Mouse (Mus musculus): ENCODE measurements around the gene Ikzf2. TPM values are rescaled to one million over a fixed set of nuclear protein-coding genes. Genes with fewer than 3 reads are reported as not detected.

The Ikzf2 gene
- total RNA-seq, 2 experiments from 2014 or later = 11.3 to 11.7 TPM

- DNase-seq (ENCODE audit: low spot score in 2 of 2) = no peak
These were observed 87.8 kb downstream of the Ikzf2 start for GRCm38 (mm10) chr1:69599074-69599772.

DNA sequence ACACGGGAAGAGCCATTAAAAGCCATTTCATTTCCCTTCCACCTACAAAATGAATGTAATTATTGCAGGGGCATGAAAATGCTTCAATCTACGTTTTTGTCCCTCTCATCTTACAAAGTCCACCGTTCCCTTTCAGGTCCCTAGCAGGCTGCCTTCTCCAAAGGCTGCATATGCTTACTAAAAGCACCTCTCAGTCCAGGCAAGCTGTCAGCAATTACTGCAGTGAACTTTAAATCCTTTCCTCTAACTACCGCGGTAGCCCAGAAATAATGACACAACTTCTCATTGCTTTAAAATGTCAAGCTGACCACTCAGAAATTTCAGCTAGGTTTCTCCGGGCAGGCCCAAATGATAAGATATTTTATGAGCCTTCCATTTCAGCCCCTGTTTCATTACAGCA is 95.2 kb downstream of the Ikzf2 start:
- DNase-seq (ENCODE audit: low spot score in 2 of 2) = no peak

GRCm38 (mm10) chr1:69591328-69591801 is 95.7 kb downstream of the Ikzf2 start:
- no peak for DNase-seq (ENCODE audit: low spot score in 2 of 2)

GRCm38 (mm10) chr1:69585546-69585945 is 101.5 kb downstream of the Ikzf2 start:
- no peak for DNase-seq (ENCODE audit: low spot score in 2 of 2)

GRCm38 (mm10) chr1:69583932-69584659 is 102.9 kb downstream of the Ikzf2 start:
- DNase-seq (ENCODE audit: low spot score in 2 of 2) = no peak

DNA sequence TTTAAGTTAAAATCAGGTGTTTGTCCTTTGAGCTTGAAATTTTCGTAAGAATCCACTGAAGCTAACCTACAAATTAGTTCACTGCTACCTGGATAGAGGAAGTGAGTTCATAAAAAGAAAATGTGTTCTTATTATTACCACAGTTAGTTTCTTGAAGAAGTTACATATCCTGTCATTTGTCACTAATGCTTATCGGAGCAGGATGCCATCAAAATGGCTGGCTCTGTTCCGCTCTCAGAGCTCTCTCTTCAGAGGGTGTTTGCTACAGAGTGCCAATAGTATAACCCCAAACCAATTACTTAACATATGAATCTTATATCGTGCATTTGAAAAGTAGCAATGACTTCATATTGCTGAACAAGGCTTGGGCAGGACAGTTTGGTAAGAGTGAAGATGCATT is 108.1 kb downstream of the Ikzf2 start:
- no peak for DNase-seq (ENCODE audit: low spot score in 2 of 2)

DNA sequence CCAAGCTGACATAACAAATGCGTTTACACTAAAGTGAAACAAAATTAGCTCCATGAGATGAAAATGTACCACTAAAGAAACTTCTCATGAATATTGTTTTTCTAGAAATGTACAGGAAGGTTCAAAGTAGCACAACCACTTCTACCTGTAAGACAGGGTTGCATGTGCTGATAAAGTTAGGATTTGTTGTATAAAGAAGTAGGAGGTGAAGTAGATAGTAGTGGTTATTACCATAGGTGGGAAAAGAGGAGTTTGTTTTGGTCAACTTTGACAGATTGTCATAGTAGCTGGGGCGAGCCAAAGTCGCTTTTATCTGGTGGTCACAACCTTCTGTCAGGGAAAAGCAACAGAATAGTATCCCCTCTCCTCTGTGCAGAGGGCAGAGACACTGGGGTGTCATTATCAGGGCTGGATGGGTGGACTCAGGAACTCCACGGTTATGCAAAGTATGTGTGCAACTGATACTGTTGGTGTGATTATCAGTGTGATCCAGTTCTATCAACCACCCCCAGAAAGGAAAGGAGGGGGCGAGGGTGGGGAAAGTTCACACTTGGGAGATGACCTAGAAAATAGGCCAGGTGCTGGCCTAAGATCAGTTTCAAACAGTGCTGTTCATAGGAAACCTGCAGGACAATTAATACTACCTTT is 127.5 kb downstream of the Ikzf2 start:
- no peak for DNase-seq (ENCODE audit: low spot score in 2 of 2)

DNA sequence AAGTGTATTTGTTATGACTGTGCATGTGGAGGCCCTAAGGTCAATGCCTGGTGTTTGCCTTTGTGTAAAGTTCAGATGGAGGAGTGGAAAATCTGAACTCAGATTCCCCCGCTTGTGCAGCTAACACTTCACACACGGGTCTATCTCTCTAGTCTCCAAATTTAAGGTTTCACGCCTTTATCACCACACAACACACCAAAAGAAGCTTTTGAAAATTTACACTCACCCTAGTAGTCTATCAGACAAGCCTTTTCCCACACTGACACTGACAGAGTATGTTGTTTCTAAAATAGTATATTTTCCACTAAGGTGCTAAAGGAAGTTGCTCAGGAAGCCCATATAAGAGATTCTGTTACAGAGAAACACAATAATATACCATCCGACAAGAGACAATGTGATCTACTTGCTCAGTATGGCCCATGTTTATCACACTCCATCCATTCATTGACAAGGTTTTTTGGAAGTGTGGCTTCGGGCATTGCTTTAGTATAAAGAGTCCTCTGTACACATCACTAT is 131.4 kb downstream of the Ikzf2 start:
- no peak for DNase-seq (ENCODE audit: low spot score in 2 of 2)

DNA sequence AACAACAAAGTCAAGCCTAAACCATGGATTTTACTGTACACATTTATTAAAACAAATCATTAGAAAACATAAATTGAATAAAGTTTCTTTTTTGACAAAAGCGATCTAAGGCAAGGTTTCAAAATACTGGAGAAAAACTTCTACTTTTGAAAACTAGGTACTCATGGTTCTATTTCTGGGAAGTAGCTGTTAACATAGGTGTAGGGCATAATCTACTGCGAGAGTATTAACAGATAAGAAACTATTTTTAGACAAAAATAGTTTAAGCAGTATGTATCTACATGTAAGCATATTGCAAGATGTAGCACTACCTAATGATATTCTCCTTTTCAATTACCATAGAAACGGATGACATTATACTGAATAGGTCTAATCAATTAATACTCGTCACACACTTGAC is 137.1 kb downstream of the Ikzf2 start:
- DNase-seq (ENCODE audit: low spot score in 2 of 2) = no peak

DNA sequence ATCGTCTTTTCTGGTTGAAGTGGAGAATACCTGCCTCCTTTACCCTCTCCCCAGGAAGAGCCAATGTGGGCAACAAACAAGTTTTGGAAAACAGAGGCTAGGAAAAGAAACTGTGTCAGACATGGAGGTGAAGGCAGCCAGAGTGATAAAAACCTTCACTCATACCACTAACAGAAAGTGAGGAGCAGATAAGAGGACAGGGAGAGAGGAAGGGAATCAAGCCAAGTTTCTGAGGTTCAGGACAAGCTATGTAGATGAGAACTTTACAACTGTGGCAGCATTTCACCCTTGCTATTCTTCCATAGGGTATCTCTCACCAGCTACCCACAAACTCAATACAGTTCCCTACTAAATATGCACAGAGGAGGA is 141.2 kb downstream of the Ikzf2 start:
- no peak for DNase-seq (ENCODE audit: low spot score in 2 of 2)

GRCm38 (mm10) chr1:69545217-69545884 is 141.7 kb downstream of the Ikzf2 start:
- DNase-seq (ENCODE audit: low spot score in 2 of 2) = no peak

GRCm38 (mm10) chr1:69543774-69544597 is 143.1 kb downstream of the Ikzf2 start:
- no peak for DNase-seq (ENCODE audit: low spot score in 2 of 2)

DNA sequence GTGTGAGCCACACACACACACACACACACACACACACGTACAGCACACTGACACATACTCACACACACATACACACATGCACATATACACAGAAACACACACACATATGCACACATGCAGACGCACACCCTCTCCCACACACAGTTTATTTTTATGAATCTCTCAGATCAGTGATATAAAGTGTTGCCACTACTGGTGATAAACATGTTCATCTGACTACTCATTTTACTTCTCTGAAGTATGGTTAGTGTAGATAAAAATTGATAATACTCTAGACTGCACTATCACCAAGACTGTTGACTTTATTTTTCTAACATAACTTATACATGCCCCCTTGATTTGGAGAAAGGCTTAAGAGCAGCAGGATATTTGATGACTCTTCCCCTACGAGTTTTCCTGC is 144.5 kb downstream of the Ikzf2 start:
- no peak for DNase-seq (ENCODE audit: low spot score in 2 of 2)

- no peak for DNase-seq (ENCODE audit: low spot score in 2 of 2)
These were observed 148.4 kb downstream of the Ikzf2 start for GRCm38 (mm10) chr1:69538663-69539062.

DNA sequence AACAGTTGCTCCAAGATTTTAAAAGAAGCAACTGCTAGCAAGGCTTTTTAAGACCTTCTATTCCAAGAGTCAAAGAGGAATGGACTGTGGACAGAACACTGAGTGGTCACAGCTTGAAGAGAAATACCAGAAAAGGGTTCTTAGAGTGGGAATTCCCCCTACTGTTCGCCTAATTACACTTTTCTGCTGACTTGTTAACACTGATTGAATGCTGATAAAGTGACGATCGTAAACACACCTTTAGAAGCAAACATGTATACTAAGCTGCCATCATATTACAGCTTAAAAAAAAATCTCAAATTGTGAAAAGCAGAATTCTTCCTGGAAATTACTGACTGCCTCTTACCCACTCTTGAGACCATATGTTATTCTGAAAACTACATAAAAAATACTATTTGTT is 149.4 kb downstream of the Ikzf2 start:
- DNase-seq (ENCODE audit: low spot score in 2 of 2) = no peak

GRCm38 (mm10) chr1:69535507-69535906 is 151.5 kb downstream of the Ikzf2 start:
- no peak for DNase-seq (ENCODE audit: low spot score in 2 of 2)

DNA sequence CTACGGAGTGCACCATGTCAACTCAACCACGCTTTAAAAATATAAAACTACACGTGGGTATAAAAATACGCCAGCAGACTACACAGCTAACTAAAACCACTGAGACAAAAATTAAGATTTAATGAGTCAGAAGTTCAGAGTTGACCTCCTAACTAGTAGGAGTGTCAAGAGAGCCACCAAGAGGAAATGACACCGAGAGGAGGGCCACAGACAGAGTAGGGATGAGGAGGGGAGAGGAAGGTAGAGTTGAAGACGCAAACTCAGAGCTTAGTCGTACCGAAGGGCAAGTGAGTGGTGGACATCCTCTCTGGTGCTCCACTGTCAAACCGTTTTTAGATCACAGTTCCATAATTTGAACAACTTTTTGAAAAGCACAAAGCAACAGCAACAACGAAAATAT is 154.0 kb downstream of the Ikzf2 start:
- DNase-seq (ENCODE audit: low spot score in 2 of 2) = no peak

DNA sequence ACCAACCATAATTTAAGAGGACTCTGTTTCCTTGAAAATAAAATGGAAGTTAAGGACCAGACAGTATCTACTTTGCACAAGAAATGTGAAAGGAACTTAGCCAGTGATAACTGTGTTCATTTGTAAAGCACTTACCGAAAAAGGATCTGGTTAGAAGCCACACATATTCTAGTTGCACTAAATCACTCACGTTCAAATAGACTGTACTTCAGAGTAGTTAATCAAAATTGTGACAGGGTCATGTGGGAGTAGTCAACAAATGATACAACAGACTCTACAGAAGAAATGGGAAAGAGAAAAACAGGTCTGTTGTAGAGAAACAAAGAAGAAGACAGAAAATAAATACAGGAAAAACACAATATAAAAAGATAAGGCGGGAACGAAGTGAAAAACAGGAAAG is 158.3 kb downstream of the Ikzf2 start:
- no peak for DNase-seq (ENCODE audit: low spot score in 2 of 2)

- no peak for DNase-seq (ENCODE audit: low spot score in 2 of 2)
These were observed 165.4 kb downstream of the Ikzf2 start for GRCm38 (mm10) chr1:69521656-69522055.

DNA sequence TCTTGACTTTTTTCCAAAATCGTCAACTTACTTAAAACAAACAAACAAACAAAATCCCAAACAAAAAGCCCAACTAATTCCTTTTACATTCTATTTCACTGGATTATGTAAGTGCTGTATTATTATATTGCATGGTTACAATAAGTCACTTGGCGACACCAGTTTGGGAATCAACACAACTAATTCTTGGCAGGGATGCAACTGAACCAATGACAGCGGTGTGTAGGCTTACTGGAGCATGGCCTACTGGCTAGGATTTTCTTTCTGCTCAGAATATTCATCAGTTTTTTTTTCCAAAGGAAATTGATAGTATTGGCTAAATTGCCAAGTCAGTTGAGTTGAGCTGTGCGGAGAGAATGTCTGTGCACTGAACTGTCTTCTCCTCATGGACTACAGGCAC is 167.7 kb downstream of the Ikzf2 start:
- DNase-seq (ENCODE audit: low spot score in 2 of 2) = no peak

GRCm38 (mm10) chr1:69518012-69518411 is 169.0 kb downstream of the Ikzf2 start:
- DNase-seq (ENCODE audit: low spot score in 2 of 2) = no peak
